Mouse (Mus musculus) intestine, postnatal 0 days (tissue): ENCODE data around the gene Nrn1l. TPM values are rescaled to one million over a fixed set of nuclear protein-coding genes. Genes with fewer than 3 reads are reported as not detected.

Source experiments
- ATAC-seq: fragments of 200-750 bp; cut with Nextera tagmentation; 2 replicates; pipeline ENCODE4 v1.8.0; 2017; ENCODE audit warnings: mild to moderate bottlenecking, moderate TSS enrichment, moderate library complexity
- H3K27ac ChIP-seq: fragments of 300-500 bp; sonication (generic); 2 replicates; pipeline ENCODE4 v1.5.1; 2014; ENCODE audit warnings: mild to moderate bottlenecking, low read depth, low read length, moderate library complexity
- H3K27me3 ChIP-seq: fragments of 300-500 bp; sonication (generic); replicated peaks from 2 replicates; pipeline ENCODE4 v1.6.1; 2014; ENCODE audit warnings: low read length, mixed read lengths; ENCODE audit not compliant: control insufficient read depth, insufficient read depth
- H3K36me3 ChIP-seq: fragments of 300-500 bp; sonication (generic); 2 replicates; pipeline ENCODE4 v1.6.1; 2014; ENCODE audit warnings: mild to moderate bottlenecking, moderate library complexity; ENCODE audit not compliant: control insufficient read depth, insufficient read depth
- H3K4me1 ChIP-seq: fragments of 300-500 bp; sonication (generic); replicated peaks from 2 replicates; pipeline ENCODE4 v1.6.1; 2014; ENCODE audit warnings: antibody characterized with exemption, low read length, mixed read lengths; ENCODE audit not compliant: control insufficient read depth, insufficient read depth
- H3K4me2 ChIP-seq: fragments of 300-500 bp; sonication (generic); replicated peaks from 2 replicates; pipeline ENCODE4 v1.6.1; 2014; ENCODE audit warnings: low read depth, mild to moderate bottlenecking, moderate library complexity
- H3K4me3 ChIP-seq: fragments of 300-500 bp; sonication (generic); 2 replicates; pipeline ENCODE4 v1.5.1; 2014; ENCODE audit warnings: low read depth, low read length
- H3K9ac ChIP-seq: fragments of 300-500 bp; sonication (generic); 2 replicates; pipeline ENCODE4 v1.6.1; 2014; ENCODE audit warnings: mild to moderate bottlenecking, low read depth, low read length
- H3K9me3 ChIP-seq: fragments of 300-500 bp; sonication (generic); 2 replicates; pipeline ENCODE4 v1.6.1; 2016; ENCODE audit warnings: mixed run types; ENCODE audit not compliant: control insufficient read depth
- CTCF ChIP-seq: sonication (generic); IDR thresholded peaks from 2 replicates; pipeline ENCODE4 v1.5.1; 2016; ENCODE audit warnings: low read depth, mild to moderate bottlenecking, control low read depth, antibody characterized with exemption, moderate library complexity
- WGBS: fragments of 180-500 bp; shearing (Covaris S2); extraction: QIAGEN DNeasy Blood & Tissue Kit; methylation state at CpG from one replicate; pipeline ENCODE4 v1.1.7; 2014; 5-methylcytosine and 5-hydroxymethylcytosine counted together
- polyA plus RNA-seq: library from polyadenylated mRNA; unstranded; fragments of >200 nt; fragmentation: Nextera tagmentation; extraction: Ambion mirVana; gene quantifications from 2 replicates; pipeline ENCODE4 v1.2.1, GENCODE M21; 2015

Nrn1l gene
- polyA plus RNA-seq, 1 experiment from 2014 or later = not detected

DNA sequence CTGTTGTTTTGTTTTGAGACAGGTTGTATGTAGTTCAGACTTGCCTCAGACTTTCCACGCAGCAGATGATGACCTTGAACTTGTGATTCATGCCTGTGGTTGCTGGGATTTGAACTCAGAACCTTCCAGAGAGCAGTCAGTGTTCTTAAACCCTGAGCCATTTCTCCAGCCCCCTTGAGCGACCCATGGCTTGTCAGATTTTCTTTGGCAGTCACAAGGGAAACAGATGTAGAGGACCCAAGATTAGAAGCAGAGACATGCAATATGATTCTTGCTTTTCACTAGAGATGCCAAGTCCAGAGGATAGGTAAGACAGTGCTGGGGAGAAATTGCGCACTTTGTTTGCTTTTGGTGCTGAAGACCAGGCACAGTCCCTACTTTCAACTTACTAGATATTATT, 40.2 kb upstream of the Nrn1l start, which contains the start of gene Cenpt:
TSS of gene Cenpt (minus strand) at position 101 of the 400 bp plus-strand sequence.
- no peaks in the 10 kb centered on the region for H3K27me3 ChIP-seq
- H3K9me3 ChIP-seq = no peaks in the 10 kb centered on the region
- H3K4me2 ChIP-seq = peak within 1 kb of the TSS; percentile 86; the same call in 1 of the 2 replicates
- ATAC-seq = no peak
- H3K36me3 ChIP-seq = peaks cover 10% of the 10 kb centered on the region
- H3K9ac ChIP-seq = no peak within 1 kb of the TSS
- TF ChIP-seq CTCF = no peak
- 91% methylated on average over 3 of the region's 3 CpGs for WGBS
- H3K4me3 ChIP-seq = no peak within 1 kb of the TSS; the same call in 1 of the 2 replicates
- H3K27ac ChIP-seq = no peak within 1 kb of the TSS
- peaks cover 5% of the 10 kb centered on the region for H3K4me1 ChIP-seq

DNA sequence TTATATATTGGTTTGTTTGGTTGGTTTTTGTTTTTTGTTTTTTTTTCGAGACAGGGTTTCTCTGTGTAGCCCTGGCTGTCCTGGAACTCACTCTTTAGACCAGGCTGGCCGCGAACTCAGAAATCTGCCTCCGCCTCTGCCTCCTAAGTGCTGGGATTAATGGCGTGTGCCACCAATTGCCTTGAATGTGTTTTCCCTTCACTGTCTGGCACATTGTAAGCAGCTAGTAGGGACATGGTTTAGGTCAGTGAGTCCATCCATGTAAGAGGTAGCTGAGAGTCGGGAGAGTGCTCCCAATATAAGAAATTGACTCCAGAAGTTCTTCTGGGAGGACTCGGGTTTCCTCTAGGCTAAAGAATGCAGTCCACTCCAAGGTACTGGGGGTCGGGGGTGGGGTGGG, 39.1 kb upstream of the Nrn1l start:
- peak overlapping the region; percentile 97 for H3K4me2 ChIP-seq
- H3K36me3 ChIP-seq = no peaks in the 10 kb centered on the region
- H3K4me3 ChIP-seq = peak overlapping the region; percentile 80
- no peaks in the 10 kb centered on the region for H3K9me3 ChIP-seq
- peaks cover 5% of the 10 kb centered on the region for H3K4me1 ChIP-seq
- peak overlapping the region; percentile 82; the same call in 1 of the 2 replicates for H3K27ac ChIP-seq
- no peaks in the 10 kb centered on the region for H3K27me3 ChIP-seq
- ATAC-seq = no peak
- peak overlapping the region; percentile 81; the same call in 1 of the 2 replicates for H3K9ac ChIP-seq
- TF ChIP-seq CTCF = no peak
- 25% methylated on average over 8 of the region's 8 CpGs for whole genome bisulfite sequencing

DNA sequence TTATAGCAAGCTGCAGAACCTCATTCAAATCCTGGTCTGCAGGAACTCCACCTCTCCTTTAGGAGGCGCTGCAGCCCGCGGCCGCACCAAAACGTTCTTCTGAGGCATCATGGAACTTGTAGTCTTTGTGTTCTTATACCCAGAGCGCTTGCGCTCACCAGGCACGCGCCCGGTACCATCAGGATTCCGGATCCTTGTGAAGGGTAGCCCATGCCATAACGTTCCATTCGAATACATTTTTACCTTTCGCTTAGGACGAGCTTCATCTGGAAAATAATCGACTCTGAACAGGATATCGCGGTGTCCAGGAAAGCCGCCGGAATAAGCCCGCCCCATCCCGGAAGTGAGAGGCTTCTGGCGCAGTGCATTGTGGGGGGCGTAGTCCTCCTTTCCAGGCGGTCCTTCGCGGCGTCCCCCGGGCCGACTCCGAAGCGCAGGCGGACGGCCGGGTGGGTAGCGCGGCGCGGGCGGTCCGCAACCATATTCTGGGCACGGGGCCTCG, 38.6 kb upstream of the Nrn1l start, which contains the start of gene Thap11:
TSS of gene Thap11 (plus strand) at position 418 of the 502 bp plus-strand sequence.
- Histone ChIP-seq H3K9me3 (no peaks in the 10 kb centered on the region), H3K9ac (peak within 1 kb of the TSS; percentile 81), H3K27me3 (no peaks in the 10 kb centered on the region), H3K36me3 (no peaks in the 10 kb centered on the region), H3K4me3 (peak within 1 kb of the TSS; percentile 80), H3K4me1 (peaks cover 5% of the 10 kb centered on the region), H3K4me2 (peak within 1 kb of the TSS; percentile 97), H3K27ac (peak within 1 kb of the TSS; percentile 82)
- under 1% methylated on average over 43 of the region's 43 CpGs for WGBS
- ATAC-seq = peak; percentile 91
- TF ChIP-seq CTCF = peak; percentile 90

DNA sequence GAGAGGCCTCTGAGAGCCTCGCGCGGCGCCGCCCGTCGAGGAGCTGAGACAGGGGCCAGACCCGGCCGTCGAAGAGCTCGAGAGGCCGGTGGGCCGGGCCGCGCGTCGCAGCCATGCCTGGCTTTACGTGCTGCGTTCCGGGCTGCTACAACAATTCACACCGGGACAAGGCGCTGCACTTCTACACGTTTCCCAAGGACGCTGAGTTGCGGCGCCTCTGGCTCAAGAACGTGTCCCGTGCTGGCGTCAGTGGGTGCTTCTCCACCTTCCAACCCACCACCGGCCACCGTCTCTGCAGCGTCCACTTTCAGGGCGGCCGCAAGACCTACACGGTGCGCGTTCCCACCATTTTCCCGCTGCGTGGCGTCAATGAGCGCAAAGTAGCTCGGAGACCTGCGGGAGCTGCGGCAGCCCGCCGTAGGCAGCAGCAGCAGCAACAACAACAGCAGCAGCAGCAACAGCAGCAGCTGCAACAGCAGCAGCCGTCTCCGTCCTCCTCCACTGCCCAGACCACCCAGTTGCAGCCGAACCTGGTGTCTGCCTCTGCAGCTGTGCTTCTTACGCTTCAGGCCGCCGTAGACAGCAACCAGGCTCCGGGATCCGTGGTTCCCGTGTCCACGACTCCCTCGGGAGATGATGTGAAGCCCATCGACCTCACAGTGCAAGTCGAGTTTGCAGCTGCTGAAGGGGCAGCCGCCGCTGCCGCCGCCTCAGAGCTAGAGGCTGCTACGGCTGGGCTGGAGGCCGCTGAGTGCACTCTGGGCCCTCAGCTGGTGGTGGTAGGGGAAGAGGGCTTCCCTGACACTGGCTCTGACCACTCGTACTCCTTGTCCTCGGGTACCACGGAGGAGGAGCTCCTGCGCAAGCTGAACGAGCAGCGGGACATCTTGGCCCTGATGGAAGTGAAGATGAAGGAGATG, 37.9 kb upstream of the Nrn1l start:
- no peaks in the 10 kb centered on the region for H3K9me3 ChIP-seq
- H3K4me3 ChIP-seq = peak overlapping the region; percentile 80
- peak overlapping the region; percentile 82 for H3K27ac ChIP-seq
- H3K27me3 ChIP-seq = no peaks in the 10 kb centered on the region
- peak overlapping the region; percentile 97 for H3K4me2 ChIP-seq
- TF ChIP-seq CTCF = peak; percentile 31
- H3K4me1 ChIP-seq = peaks cover 5% of the 10 kb centered on the region
- H3K36me3 ChIP-seq = no peaks in the 10 kb centered on the region
- under 1% methylated on average over 71 of the region's 71 CpGs for WGBS
- peak overlapping the region; percentile 81 for H3K9ac ChIP-seq
- ATAC-seq = peak; percentile 44

DNA sequence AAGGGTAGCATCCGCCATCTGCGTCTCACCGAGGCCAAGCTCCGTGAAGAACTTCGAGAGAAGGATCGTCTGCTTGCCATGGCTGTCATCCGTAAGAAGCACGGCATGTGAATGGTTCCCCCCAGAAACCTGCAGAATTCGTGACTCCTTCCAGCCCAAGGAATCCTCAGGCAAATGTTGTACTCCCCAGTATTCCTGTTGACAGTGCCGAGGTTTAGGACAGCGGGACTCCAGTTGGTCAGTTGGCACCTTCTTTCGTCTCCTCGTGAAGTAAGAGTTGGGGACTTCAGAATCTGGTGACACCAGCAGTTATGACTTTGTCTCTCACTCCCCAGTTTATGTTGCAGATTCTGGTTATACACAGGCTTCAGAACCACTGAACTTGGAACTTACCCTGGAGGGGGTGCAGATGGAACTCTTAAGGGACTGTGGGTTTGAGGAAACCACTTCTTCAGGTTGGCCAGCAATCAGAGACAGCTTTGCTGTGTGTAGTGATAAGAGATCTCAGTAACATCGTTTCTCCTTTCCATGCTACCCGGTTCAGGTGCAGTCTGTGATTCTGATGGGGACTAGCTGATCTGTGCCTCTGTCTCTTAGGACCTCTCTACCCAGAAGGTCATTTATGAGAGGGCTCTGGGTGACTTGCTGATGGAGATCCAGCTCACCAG, 37.1 kb upstream of the Nrn1l start:
- 9% methylated on average over 15 of the region's 15 CpGs for WGBS
- peaks cover 5% of the 10 kb centered on the region for H3K4me1 ChIP-seq
- H3K9me3 ChIP-seq = no peaks in the 10 kb centered on the region
- peak overlapping the region; percentile 80 for H3K4me3 ChIP-seq
- no peaks in the 10 kb centered on the region for H3K36me3 ChIP-seq
- H3K9ac ChIP-seq = peak overlapping the region; percentile 81
- TF ChIP-seq CTCF = no peak
- no peak for ATAC-seq
- H3K4me2 ChIP-seq = peak overlapping the region; percentile 97
- no peaks in the 10 kb centered on the region for H3K27me3 ChIP-seq
- peak overlapping the region; percentile 82; the same call in 1 of the 2 replicates for H3K27ac ChIP-seq

DNA sequence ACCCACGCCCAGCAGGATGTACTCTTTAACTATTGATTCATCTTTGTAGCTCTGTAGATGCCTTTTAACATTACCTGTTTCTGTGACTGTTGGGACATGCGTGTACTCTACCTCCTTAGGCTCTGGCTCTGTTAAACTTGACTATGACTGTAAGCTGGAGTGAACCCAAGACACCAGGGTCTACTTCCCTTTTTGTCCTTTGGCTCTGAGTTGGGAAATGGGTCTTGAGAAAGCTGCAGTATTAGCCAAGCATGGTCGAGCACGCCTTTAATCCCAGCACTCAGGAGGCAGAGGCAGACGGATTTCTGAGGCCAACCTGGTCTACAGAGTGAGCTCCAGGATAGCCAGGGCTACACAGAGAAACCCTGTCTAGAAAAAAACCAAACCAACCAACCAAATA, 34.9 kb upstream of the Nrn1l start:
- no peak for ATAC-seq
- peaks cover 10% of the 10 kb centered on the region for H3K4me1 ChIP-seq
- no peaks in the 10 kb centered on the region for H3K9me3 ChIP-seq
- H3K27me3 ChIP-seq = no peaks in the 10 kb centered on the region
- TF ChIP-seq CTCF = no peak
- H3K36me3 ChIP-seq = no peaks in the 10 kb centered on the region
- H3K9ac ChIP-seq = no peak overlapping the region
- no peak overlapping the region for H3K4me3 ChIP-seq
- no peak overlapping the region for H3K27ac ChIP-seq
- H3K4me2 ChIP-seq = no peak overlapping the region
- 80% methylated on average over 5 of the region's 5 CpGs for WGBS
